Mouse (Mus musculus) embryonic facial prominence, embryonic 10.5 days (tissue): ENCODE measurements around the gene Tctn1. TPM values are rescaled to one million over a fixed set of nuclear protein-coding genes. Genes with fewer than 3 reads are reported as not detected.

Experiments used
- DNase-seq: peaks from one replicate; pipeline ENCODE4 v3.0.0-alpha.2; 2017; ENCODE audit warnings: low spot score
- H3K27ac ChIP-seq: fragments of 300-500 bp; sonication (generic); replicated peaks from 2 replicates; pipeline ENCODE4 v1.5.1; 2016; ENCODE audit warnings: mild to moderate bottlenecking
- H3K27me3 ChIP-seq: fragments of 300-500 bp; sonication (generic); replicated peaks from 2 replicates; pipeline ENCODE4 v1.6.1; 2016; ENCODE audit warnings: low read depth, mild to moderate bottlenecking; ENCODE audit not compliant: poor library complexity, severe bottlenecking
- H3K36me3 ChIP-seq: fragments of 300-500 bp; sonication (generic); replicated peaks from 2 replicates; pipeline ENCODE4 v1.6.1; 2016; ENCODE audit warnings: mild to moderate bottlenecking, moderate library complexity
- H3K4me1 ChIP-seq: fragments of 300-500 bp; sonication (generic); 2 replicates; pipeline ENCODE4 v1.6.1; 2016
- H3K4me3 ChIP-seq: fragments of 300-500 bp; sonication (generic); 2 replicates; pipeline ENCODE4 v1.5.1; 2016; ENCODE audit warnings: mild to moderate bottlenecking, moderate library complexity
- H3K9me3 ChIP-seq: fragments of 300-500 bp; sonication (generic); 2 replicates; pipeline ENCODE4 v1.6.1; 2016; ENCODE audit warnings: mild to moderate bottlenecking
- WGBS: fragments of 180-500 bp; shearing (Covaris S2); methylation state at CpG from one replicate; pipeline ENCODE4 v1.1.7; 2016; 5-methylcytosine and 5-hydroxymethylcytosine counted together
- polyA plus RNA-seq: library from polyadenylated mRNA; unstranded; fragments of >200 nt; fragmentation: Nextera tagmentation; extraction: Ambion mirVana; gene quantifications from 2 replicates; pipeline ENCODE4 v1.2.1, GENCODE M21; 2016

Tctn1 gene
- polyA plus RNA-seq, 1 experiment from 2014 or later = 5.5 TPM

DNA sequence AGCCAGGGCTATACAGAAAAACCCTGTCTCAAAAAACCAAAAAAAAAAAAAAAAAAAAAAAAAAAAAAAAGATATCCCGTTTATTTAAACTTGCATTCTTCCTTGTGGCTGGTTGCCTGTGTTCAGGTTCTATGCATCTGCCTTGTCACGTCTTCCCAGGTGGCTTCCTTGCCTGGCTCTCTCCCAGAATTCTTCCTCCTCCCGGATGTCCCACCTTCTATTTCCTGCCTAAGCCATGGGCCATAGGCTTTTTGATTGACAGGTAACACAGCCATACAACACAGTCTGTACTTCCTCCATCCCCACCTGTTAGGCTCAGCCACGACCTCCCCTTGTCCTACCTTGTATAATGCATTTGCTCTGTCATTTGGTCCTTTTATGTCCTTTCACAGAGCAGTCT, 57.8 kb downstream of the Tctn1 start, which contains the start of gene Hvcn1:
Gene Hvcn1 (plus strand): TSS at position 330 of the 400 bp plus-strand sequence.
- DNase-seq = no peak
- no peak within 1 kb of the TSS for H3K4me3 ChIP-seq
- 0 out of 2 replicates have a peak, but pooled peaks cover 3% of the 10 kb centered on the region for H3K9me3 ChIP-seq
- 0 out of 2 replicates have a peak, but pooled peaks cover 3% of the 10 kb centered on the region for H3K36me3 ChIP-seq
- H3K27me3 ChIP-seq = no peaks in the 10 kb centered on the region
- no peak within 1 kb of the TSS for H3K27ac ChIP-seq
- H3K4me1 ChIP-seq = peaks cover 27% of the 10 kb centered on the region
- 80% methylated on average over 4 of the region's 4 CpGs for WGBS

DNA sequence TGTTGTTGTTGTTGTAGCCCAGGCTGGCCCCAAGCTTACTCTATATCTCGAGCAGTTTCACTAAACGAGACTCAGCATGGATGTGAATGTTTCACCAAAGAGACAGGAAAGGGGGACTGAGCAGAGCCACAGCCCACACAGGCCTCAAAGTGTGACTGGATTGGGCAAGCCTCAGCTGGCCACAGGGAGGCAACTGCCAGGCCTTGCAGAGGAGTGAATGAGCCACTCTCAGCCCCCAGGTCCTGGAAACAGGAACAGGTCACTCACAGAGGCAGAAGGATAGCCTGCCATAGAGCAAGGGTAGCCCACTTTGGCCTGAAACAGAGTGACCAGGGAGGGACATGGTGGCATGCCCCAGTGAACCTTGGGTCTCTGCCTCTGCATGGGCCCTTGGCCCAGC, 60.1 kb downstream of the Tctn1 start:
- no peaks in the 10 kb centered on the region for H3K27me3 ChIP-seq
- no peak for DNase-seq
- peaks cover 8% of the 10 kb centered on the region for H3K4me1 ChIP-seq
- H3K4me3 ChIP-seq = no peak overlapping the region
- WGBS = 76% methylated on average over 2 of the region's 2 CpGs
- H3K27ac ChIP-seq = no peak overlapping the region
- H3K36me3 ChIP-seq = 0 out of 2 replicates have a peak, but pooled peaks cover 3% of the 10 kb centered on the region
- 0 out of 2 replicates have a peak, but pooled peaks cover 6% of the 10 kb centered on the region for H3K9me3 ChIP-seq

DNA sequence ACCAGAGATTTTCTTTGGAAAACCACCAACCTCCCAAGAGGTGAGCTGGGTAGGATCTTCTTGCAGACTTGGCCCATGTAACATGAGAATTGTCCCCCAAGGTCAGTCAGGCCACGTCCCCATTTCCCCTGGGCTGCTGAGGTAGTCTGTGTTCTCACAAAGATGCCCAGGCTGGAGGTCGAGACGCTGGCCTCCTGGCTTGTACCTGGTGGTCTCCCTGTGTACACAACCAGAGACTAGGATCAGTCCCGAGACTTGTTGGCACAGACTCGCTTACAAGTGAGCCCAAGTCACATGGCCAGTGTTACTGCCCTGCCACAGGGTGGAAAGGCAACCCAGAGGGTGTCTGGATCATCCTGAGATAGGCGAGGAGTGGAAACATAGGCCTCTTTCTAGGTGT, 62.4 kb downstream of the Tctn1 start:
- H3K4me3 ChIP-seq = no peak overlapping the region
- no peak for DNase-seq
- no peak overlapping the region for H3K27ac ChIP-seq
- H3K36me3 ChIP-seq = no peaks in the 10 kb centered on the region
- 86% methylated on average over 6 of the region's 6 CpGs for WGBS
- 0 out of 2 replicates have a peak, but pooled peaks cover 6% of the 10 kb centered on the region for H3K9me3 ChIP-seq
- H3K4me1 ChIP-seq = no peaks in the 10 kb centered on the region
- H3K27me3 ChIP-seq = no peaks in the 10 kb centered on the region

DNA sequence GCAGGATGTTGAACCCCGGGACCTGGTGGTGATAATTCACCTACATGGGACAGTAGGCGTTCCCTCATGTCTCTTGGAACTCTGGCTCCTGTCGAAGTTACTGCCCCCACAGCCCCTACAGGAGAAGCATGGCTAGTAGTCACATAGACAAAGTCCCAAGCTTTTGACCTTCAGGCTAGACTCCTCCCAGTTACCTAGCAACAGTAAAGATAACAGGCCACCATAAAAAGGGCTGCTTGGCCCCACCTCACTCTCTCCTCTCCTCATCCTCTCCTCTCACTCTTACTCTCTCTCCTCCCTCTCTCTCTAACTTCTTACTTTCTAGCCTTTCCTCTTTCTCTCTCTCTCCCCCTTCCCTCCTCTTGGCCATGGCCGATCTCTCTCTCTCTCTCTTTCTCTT, 63.4 kb downstream of the Tctn1 start:
- 90% methylated on average over 4 of the region's 4 CpGs for WGBS

DNA sequence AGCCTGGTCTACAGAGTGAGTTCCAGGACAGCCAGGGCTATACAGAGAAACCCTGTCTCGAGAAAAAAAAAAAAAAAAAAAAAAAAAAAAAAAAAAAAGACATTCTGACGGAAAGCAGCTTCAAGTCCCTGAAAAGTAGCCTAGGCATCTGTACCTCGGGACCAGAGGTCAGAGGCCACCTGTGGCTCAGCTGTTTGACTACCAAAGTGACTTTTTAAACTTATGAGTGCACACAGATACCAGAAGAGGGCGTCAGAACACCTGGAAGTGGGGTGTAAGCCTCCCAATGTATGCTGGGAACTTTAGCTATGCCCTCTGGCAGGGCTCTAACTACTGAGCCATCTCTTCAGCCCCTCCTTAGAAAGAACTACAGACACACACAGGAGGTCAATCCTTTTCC, 71.9 kb downstream of the Tctn1 start:
- no peaks in the 10 kb centered on the region for H3K9me3 ChIP-seq
- no peak overlapping the region for H3K4me3 ChIP-seq
- no peaks in the 10 kb centered on the region for H3K27me3 ChIP-seq
- 52% methylated on average over 4 of the region's 4 CpGs for WGBS
- H3K4me1 ChIP-seq = no peaks in the 10 kb centered on the region
- H3K27ac ChIP-seq = no peak overlapping the region
- no peaks in the 10 kb centered on the region for H3K36me3 ChIP-seq
- DNase-seq = no peak

More for the DNA sequence above, 63.4 kb downstream of the Tctn1 start:
- Histone ChIP-seq H3K4me1 (no peaks in the 10 kb centered on the region), H3K27ac (no peak overlapping the region), H3K36me3 (no peaks in the 10 kb centered on the region), H3K9me3 (0 out of 2 replicates have a peak, but pooled peaks cover 6% of the 10 kb centered on the region), H3K27me3 (no peaks in the 10 kb centered on the region), H3K4me3 (no peak overlapping the region)
- no peak for DNase-seq

DNA sequence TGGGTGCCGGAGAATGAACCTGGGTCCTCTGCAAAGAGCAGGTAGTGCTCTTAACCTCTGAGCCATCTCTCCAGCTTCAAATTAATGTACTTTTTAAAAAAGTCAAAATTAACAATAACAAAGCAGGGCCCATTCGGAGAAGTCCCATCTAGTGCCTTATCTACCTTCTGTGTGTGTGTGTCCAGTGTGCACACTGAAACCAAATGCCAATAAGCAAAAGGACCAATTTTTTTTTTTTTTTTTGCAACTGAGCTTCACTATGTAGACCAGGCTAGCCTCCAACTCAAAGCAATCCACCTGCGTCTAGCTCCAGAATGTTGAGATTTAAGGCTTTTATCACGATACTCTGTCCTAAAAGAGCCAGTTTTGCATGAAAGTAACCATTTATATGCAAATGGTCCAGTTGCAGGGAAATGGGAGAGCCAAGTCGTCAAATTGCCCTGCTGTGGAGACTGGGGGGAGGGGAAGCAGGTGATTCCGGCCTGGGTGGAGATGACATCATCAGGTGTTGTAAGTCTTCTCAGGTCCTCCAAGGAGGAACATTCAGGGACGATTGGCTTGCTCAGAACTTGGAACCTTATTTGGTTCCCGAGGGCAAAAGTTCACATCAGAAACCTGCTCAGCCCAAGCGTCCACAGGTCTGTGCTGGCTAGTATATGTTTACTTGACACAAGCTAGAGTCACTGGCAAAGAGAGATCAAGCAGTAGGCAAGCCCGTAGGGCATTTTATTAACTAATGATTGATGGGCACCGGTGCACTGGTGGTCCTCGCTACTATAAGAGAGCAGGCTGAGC, 72.8 kb downstream of the Tctn1 start:
- Histone ChIP-seq H3K36me3 (no peaks in the 10 kb centered on the region), H3K27ac (no peak overlapping the region), H3K4me1 (no peaks in the 10 kb centered on the region), H3K9me3 (no peaks in the 10 kb centered on the region), H3K27me3 (no peaks in the 10 kb centered on the region), H3K4me3 (no peak overlapping the region)
- WGBS = 81% methylated on average over 12 of the region's 12 CpGs
- DNase-seq = no peak

DNA sequence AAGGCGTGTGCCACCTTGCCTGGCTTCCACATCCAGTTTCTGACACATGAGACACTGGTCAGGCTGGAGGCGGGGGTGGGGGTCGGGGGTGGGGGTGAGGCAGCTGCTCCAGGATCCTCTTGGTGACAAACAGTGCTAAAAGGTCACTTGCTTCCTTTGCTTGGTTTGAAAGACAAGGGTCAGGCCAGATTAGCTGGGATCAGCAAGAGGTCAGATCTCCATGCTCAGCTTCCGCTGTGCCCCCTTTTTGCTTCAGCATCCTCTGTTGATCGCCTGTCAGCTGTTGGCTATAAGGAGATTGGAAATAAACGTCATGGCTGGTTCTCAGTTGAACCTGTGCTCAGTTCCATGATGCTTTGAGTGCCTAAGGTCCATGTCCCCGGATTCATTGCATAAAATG, 73.8 kb downstream of the Tctn1 start:
- Histone ChIP-seq H3K36me3 (no peaks in the 10 kb centered on the region), H3K4me3 (no peak overlapping the region), H3K9me3 (no peaks in the 10 kb centered on the region), H3K4me1 (no peaks in the 10 kb centered on the region), H3K27me3 (no peaks in the 10 kb centered on the region), H3K27ac (no peak overlapping the region)
- DNase-seq = no peak
- WGBS = 51% methylated on average over 7 of the region's 7 CpGs

DNA sequence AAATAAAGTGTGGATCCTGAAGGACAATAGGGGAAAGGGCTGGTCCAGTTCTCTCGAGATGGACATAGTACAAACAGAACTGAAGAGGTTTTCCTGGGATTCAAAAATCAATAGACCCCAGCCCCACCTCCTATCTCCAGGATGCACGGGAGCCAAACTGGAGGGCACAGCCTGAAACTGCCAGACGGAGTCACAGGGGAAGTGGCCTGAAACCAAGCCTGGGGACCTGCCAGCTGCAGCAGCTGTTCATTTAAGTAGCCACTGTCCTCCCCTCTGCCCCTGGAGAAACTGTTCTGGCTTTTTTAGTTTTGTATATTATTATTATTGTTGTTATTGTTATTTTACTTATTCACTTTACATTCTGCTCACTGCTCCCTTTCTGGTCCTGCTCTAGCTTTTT, 75.1 kb downstream of the Tctn1 start:
- Histone ChIP-seq H3K36me3 (peaks cover 5% of the 10 kb centered on the region), H3K9me3 (peaks cover 8% of the 10 kb centered on the region; the same call in 1 of the 2 replicates), H3K4me3 (no peak overlapping the region), H3K4me1 (no peaks in the 10 kb centered on the region), H3K27me3 (no peaks in the 10 kb centered on the region), H3K27ac (no peak overlapping the region)
- no peak for DNase-seq
- 65% methylated on average over 3 of the region's 3 CpGs for WGBS

Other genes with a start within 250 kb of the Tctn1 start
- gene Cux2, start 214.4 kb downstream of the Tctn1 start, polyA plus RNA-seq = 4.9 and 5.1 TPM in 2 replicates
- 0.57 TPM in 1 of 2 replicates, not detected in the other for gene Myl2, start 163.5 kb downstream of the Tctn1 start, polyA plus RNA-seq
- not detected in 2 replicates for gene Ccdc63, start 123.6 kb downstream of the Tctn1 start, polyA plus RNA-seq
- gene Ppp1cc, start 106.2 kb downstream of the Tctn1 start, polyA plus RNA-seq = 296 and 318 TPM in 2 replicates
- 14.6 and 15.8 TPM in 2 replicates for gene Hvcn1, start 57.7 kb downstream of the Tctn1 start, polyA plus RNA-seq
- gene Pptc7, start 19.9 kb upstream of the Tctn1 start, polyA plus RNA-seq = 8.0 and 8.9 TPM in 2 replicates
- 11.4 and 12.6 TPM in 2 replicates for gene Rad9b, start 89.8 kb upstream of the Tctn1 start, polyA plus RNA-seq
- gene Vps29, start 89.9 kb upstream of the Tctn1 start, polyA plus RNA-seq = 194 and 197 TPM in 2 replicates
- gene Gpn3, start 107.4 kb upstream of the Tctn1 start, polyA plus RNA-seq = 89.8 and 94.6 TPM in 2 replicates
- gene Fam216a, start 107.9 kb upstream of the Tctn1 start, polyA plus RNA-seq = 89.2 TPM in 2 replicates
- gene Arpc3, start 127.4 kb upstream of the Tctn1 start, polyA plus RNA-seq = 85.5 and 93.8 TPM in 2 replicates
- gene Anapc7, start 157.2 kb upstream of the Tctn1 start, polyA plus RNA-seq = 60.4 and 63.2 TPM in 2 replicates
- gene Atp2a2, start 237.8 kb upstream of the Tctn1 start, polyA plus RNA-seq = 35.3 and 38.1 TPM in 2 replicates